Mouse (Mus musculus) stomach, postnatal 0 days (tissue): Measurements from ENCODE around the gene Trappc3.

ENCODE experiments used
- CTCF ChIP-seq: IDR thresholded peaks from 2 replicates; pipeline ENCODE4 v1.5.1; 2016; ENCODE audit warnings: antibody characterized with exemption, low read depth, mild to moderate bottlenecking, moderate library complexity
- EP300 ChIP-seq: optimal IDR thresholded peaks from 2 replicates; pipeline ENCODE3; 2016; ENCODE audit warnings: antibody characterized with exemption

DNA sequence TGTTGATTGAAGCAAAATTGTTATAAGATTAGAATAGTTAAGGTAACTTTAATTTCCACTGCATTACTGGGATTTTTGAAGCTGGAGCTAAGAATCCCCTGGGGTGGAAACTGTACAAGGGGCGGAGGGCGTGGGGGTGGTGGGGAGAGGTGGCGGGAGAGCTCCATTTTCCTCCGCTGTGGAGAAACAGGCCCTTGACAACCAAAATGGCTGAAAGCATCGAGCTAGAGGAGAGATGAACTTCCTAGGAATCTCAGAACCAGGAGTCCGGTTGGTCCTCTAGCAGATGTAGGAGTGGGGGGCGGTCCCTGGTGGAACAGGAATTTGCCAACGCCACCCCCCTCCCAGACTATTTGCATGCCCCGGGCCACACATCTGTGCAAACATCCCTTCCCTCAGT is 19.6 kb downstream of the Trappc3 start:
- TF ChIP-seq CTCF: no peak
- no peak for TF ChIP-seq EP300
